Mouse (Mus musculus) lung, postnatal 0 days (tissue): ENCODE results near the gene Slc38a11.

Experiments used
- CTCF ChIP-seq: IDR thresholded peaks from 2 replicates; pipeline ENCODE4 v1.5.1; 2016; ENCODE audit warnings: antibody characterized with exemption, mild to moderate bottlenecking
- EP300 ChIP-seq: IDR thresholded peaks from 2 replicates; pipeline ENCODE4 v1.6.1; 2016; ENCODE audit warnings: antibody characterized with exemption, mild to moderate bottlenecking, control low read depth

DNA sequence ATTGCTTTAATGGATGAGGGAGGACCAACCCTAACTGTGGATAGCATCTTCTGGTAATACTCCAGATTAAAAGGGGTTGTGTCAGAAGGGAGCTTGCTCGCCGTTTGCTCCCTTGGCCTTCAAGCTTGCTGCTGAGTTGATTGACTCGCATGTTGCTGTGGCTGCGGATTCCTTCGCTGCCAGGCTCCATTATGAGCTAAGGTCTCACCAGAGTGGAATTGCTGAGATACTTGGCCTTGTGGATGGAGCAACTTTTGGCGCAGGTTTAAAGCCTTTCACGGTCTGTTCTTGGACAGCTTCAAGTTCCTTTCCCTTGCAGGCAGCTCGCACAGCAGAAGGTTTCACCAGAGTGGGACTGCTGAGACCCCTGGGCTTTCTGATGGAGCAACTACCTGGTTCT, 70.4 kb downstream of the Slc38a11 start:
- TF ChIP-seq CTCF: no peak
- TF ChIP-seq EP300: no peak
